Mouse (Mus musculus): Measurements from ENCODE around the gene A930017K11Rik.

Gene A930017K11Rik

GRCm38 (mm10) chr17:25925348-25925747 lies 27.0 kb downstream of the A930017K11Rik start:
- DNase-seq (ENCODE audit: low spot score in 2 of 2), result no peak

GRCm38 (mm10) chr17:25922120-25922519 lies 30.2 kb downstream of the A930017K11Rik start:
- peak in 1 of 2 experiments; percentile 60 for DNase-seq (ENCODE audit: low spot score in 2 of 2)

DNA sequence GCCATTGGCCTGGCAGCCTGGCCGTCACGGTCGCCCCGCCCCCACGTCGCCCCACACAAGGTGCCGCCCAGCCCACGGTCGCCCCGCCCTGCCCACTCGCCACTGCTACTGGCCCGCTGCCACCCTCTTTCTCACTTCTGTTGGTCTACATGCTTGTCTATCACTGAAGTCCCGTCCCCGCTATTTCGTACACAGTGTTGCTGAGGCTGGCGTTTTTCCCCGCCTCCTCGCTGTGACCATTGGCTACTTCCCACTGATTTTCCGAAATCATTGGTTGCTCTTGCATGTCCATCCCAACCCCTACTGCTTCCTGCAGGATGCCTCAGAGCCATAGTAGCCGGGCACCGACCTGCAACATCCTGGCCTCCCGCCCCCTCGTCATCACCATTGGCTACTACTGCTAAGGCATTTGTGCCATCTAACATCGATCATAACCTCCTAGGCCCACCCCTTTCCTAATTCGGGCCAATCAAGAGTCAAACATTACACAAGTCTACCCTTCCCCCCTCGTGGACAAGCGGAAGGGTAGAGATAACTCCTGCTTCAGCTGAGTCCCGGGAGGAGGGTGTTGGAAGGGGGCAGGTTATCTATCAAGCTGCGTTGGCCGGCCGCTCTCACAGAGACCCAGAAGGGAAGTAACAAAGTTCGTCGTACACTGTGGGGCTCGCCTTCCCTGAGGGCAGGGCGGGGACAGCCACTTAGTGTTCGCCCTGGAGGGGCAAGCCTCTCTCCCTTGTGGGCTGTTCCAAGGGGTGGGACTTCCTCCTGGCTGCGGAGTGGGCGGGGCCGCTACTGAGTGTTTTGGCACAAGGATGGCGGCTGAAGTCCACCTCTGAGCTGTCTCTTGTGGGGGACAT lies 32.4 kb downstream of the A930017K11Rik start:
- peak; percentile 99 to 100 for DNase-seq (ENCODE audit: low spot score in 2 of 2)

DNA sequence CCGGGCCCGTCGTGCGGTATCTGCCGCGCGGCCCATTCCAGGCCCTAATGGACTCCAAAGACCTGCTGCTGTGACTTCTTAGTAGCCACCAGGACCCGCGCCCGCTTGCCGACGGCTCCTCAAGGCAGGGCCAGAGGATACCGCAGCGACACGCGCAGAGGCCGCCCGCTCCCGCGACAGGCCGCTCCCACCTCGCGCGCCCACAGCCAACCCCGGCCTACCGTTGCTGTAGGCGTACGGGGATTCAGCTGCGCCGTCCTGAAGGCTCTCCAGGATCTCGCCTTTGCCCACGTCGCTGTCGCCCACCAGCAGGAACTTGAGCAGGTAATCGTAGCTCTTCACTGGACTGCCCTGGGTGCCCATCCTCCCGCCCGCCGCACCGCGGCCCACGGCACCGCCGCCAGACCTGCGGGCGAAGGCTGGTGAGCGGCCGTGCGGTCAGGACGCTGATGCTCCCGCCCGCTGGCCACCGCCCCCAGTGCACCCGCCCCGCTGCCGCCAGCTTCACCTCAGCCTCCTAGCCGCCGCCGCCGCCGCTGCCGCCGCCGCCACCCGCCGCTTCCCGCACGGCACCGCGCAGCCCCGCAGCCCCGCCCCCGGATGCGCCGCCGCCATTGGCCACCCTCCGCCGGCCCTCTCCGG lies 33.1 kb downstream of the A930017K11Rik start, which contains the start of gene Rab40c:
Gene Rab40c (minus strand): TSS at position 584 of the 642 bp plus-strand sequence.
- DNase-seq (ENCODE audit: low spot score in 2 of 2), result peak in 1 of 2 experiments; percentile 73

- DNase-seq (ENCODE audit: low spot score in 2 of 2), result peak in 1 of 2 experiments; percentile 12
Observed at GRCm38 (mm10) chr17:25918037-25918750, 34.2 kb downstream of the A930017K11Rik start.

GRCm38 (mm10) chr17:25916931-25917647 lies 35.3 kb downstream of the A930017K11Rik start:
- peak in 1 of 2 experiments; percentile 12 for DNase-seq (ENCODE audit: low spot score in 2 of 2)

DNA sequence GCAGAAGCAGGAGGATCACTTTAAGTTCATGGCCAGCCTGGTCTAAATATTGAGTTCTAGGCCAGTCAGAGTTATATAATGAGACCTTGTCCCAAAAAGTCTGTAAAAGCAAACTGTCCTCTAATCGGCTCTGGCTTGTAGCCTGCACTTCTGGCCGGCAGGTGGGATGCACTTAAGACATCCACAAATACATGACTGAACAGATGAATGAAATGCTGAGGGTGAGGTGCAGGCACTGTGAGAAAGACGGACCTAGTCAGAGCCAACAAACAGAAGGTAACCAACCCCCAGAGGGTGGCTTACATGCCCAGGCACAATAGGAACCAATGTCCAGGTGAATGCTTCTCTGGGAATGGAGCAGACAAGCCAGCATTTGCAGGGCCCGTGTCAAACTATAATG lies 38.1 kb downstream of the A930017K11Rik start:
- no peak for DNase-seq (ENCODE audit: low spot score in 2 of 2)

DNA sequence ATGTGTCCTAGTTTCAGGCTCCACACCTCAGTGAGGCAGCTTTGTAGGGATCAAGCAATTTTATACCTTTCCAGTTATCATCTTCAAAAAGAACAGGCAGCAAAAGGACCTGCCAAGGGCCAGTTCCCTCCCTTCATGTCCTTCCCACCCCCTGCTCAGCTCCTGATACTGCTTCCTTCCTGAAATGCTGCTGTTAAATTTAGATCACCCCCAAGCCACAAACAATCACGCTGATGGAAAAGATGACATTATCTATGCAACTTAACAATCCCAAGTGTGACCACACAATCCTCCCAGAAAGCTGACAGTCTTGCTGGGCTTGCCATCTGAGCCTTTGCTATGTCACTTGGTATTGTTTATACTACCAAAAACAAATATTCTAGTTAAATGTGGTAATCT lies 38.5 kb downstream of the A930017K11Rik start:
- DNase-seq (ENCODE audit: low spot score in 2 of 2), result no peak

DNA sequence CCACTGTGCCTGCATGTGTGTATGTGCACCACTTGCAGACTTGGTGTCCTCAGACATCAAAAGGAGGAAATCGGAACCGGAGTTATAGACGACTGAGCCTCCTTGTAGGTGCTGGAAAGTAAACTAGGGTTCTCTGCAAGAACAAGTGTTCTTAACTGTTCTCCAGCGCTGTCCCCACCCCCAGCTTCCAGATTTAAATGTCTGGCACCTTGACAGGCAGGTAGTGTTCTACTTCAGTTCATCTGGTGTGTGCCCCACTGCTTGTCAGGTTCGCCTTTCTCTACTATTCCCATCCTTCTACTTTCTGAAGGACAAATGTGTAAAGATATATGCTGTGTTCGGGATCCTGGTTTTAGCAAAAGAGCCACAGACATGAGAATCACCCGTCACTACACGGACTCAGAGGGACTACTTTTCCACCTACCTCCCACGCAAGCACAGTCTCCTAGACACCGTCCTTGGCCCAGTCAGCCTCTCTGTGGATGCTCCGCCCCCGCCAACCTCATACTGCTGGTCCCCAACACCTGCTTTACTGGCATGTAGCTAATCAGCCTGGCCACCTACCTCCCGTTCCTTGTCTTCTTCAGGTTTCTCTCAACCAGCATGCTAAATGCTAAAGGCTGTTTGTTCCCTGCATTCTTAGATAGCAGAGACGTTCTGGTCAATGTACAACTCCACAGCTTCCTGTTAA lies 39.0 kb downstream of the A930017K11Rik start:
- peak in 1 of 2 experiments; percentile 24 for DNase-seq (ENCODE audit: low spot score in 2 of 2)

GRCm38 (mm10) chr17:25911816-25912215 lies 40.5 kb downstream of the A930017K11Rik start:
- peak in 1 of 2 experiments; percentile 14 for DNase-seq (ENCODE audit: low spot score in 2 of 2)

GRCm38 (mm10) chr17:25907640-25908039 lies 44.7 kb downstream of the A930017K11Rik start:
- no peak for DNase-seq (ENCODE audit: low spot score in 2 of 2)

DNA sequence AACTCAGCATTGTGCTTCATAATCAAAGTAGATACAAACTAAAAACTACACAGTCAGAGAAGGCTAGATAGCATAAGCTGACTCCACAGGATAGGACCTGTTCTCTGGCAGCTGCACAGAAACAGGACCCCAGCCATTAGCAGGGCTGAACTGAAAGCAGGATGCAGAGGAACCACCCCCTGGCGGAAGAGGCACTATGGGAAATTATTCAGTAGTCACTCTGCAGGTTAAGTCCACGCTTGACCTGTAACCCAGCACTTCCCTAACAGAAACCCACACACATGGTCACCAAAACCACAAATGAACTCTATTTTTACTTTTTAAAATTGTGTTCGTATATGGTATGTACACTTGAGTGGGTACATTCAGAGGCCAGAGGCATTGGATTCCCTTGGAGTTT lies 49.3 kb downstream of the A930017K11Rik start:
- peak in 1 of 2 experiments; percentile 20 for DNase-seq (ENCODE audit: low spot score in 2 of 2)

DNA sequence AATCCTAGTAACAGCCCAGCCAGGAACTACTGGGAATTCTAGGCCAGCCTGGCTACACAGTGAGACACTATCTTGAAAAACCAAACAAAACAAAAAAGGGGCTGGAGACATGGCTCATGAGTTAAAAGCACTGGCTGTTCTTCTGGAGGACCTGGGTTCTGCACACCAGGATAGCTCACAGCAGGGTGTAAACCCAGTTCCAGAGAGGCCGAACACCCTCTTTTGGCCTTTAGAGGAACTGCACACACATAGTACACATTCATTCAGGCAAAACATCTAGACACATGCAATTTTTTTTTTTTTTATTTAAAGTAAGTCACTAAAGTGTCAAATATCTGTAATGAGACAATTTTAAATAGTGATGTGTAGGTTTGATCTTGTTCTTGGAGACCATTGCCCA lies 52.2 kb downstream of the A930017K11Rik start:
- DNase-seq (ENCODE audit: low spot score in 2 of 2), result no peak
